Mouse (Mus musculus) heart, postnatal 0 days (tissue): ENCODE results near the gene Anxa8. TPM values are rescaled to one million over a fixed set of nuclear protein-coding genes. Genes with fewer than 3 reads are reported as not detected.

Experiments
- ATAC-seq: fragments of 200-750 bp; cut with Nextera tagmentation; 2 replicates; pipeline ENCODE4 v1.8.0; 2017; ENCODE audit warnings: low read depth, moderate number of reproducible peaks, moderate library complexity; ENCODE audit not compliant: insufficient read depth
- DNase-seq: peaks from one replicate; pipeline ENCODE4 v3.0.0-alpha.2; 2016; ENCODE audit warnings: low spot score
- H3K27ac ChIP-seq: fragments of 300-500 bp; sonication (generic); 2 replicates; pipeline ENCODE4 v1.5.1; 2014; ENCODE audit warnings: low read depth, mild to moderate bottlenecking
- H3K27me3 ChIP-seq: fragments of 300-500 bp; sonication (generic); 2 replicates; pipeline ENCODE4 v1.6.1; 2014; ENCODE audit warnings: low read length, mixed read lengths; ENCODE audit not compliant: control insufficient read depth, insufficient read depth
- H3K36me3 ChIP-seq: fragments of 300-500 bp; sonication (generic); replicated peaks from 2 replicates; pipeline ENCODE4 v1.6.1; 2014; ENCODE audit warnings: low read length, mixed read lengths; ENCODE audit not compliant: control insufficient read depth, insufficient read depth
- H3K4me1 ChIP-seq: fragments of 300-500 bp; sonication (generic); 2 replicates; pipeline ENCODE4 v1.6.1; 2014; ENCODE audit warnings: antibody characterized with exemption; ENCODE audit not compliant: control insufficient read depth, insufficient read depth
- H3K4me2 ChIP-seq: fragments of 300-500 bp; sonication (generic); 2 replicates; pipeline ENCODE4 v1.6.1; 2014; ENCODE audit warnings: low read depth, mild to moderate bottlenecking, low read length, moderate library complexity
- H3K4me3 ChIP-seq: fragments of 300-500 bp; sonication (generic); 2 replicates; pipeline ENCODE4 v1.5.1; 2014; ENCODE audit warnings: low read depth, low read length
- H3K9ac ChIP-seq: fragments of 300-500 bp; sonication (generic); replicated peaks from 2 replicates; pipeline ENCODE4 v1.6.1; 2014; ENCODE audit warnings: low read depth, low read length, mixed read lengths
- H3K9me3 ChIP-seq: fragments of 300-500 bp; sonication (generic); replicated peaks from 2 replicates; pipeline ENCODE4 v1.6.1; 2016; ENCODE audit warnings: low read length; ENCODE audit not compliant: control insufficient read depth
- CTCF ChIP-seq: IDR thresholded peaks from 2 replicates; pipeline ENCODE4 v1.5.1; 2016; ENCODE audit warnings: antibody characterized with exemption, control low read depth, low read depth
- EP300 ChIP-seq: IDR thresholded peaks from 2 replicates; pipeline ENCODE4 v1.6.1; 2016; ENCODE audit warnings: antibody characterized with exemption, low read depth
- WGBS: fragments of 180-500 bp; shearing (Covaris S2); extraction: QIAGEN DNeasy Blood & Tissue Kit; methylation state at CpG from one replicate; pipeline ENCODE4 v1.1.7; 2014; 5-methylcytosine and 5-hydroxymethylcytosine counted together
- polyA plus RNA-seq: library from polyadenylated mRNA; unstranded; fragments of >200 nt; fragmentation: Nextera tagmentation; extraction: Ambion mirVana; gene quantifications from 2 replicates; pipeline ENCODE4 v1.2.1, GENCODE M21; 2015
- total RNA-seq: library from RNA; depleted of rRNA; stranded (reverse); fragments of >200 nt; gene quantifications from 2 replicates; pipeline ENCODE4 v1.2.3, GENCODE M21; 2014; ENCODE audit warnings: low replicate concordance; rRNA removed

Anxa8 gene
- total RNA-seq (4.8 and 5.5 TPM in 2 replicates), polyA plus RNA-seq (1.7 and 2.3 TPM in 2 replicates)

- H3K36me3 ChIP-seq = no peaks in the 10 kb centered on the region
- no peak within 1 kb of the TSS for H3K4me2 ChIP-seq
- DNase-seq = no peak
- no peaks in the 10 kb centered on the region for H3K9me3 ChIP-seq
- H3K27me3 ChIP-seq = 0 out of 2 replicates have a peak, but pooled peaks cover 4% of the 10 kb centered on the region
- H3K4me1 ChIP-seq = no peaks in the 10 kb centered on the region
- H3K4me3 ChIP-seq = no peak within 1 kb of the TSS
- H3K27ac ChIP-seq = no peak within 1 kb of the TSS
- ATAC-seq = no peak
- WGBS = 56% methylated on average over 4 of the region's 4 CpGs
- no peak within 1 kb of the TSS for H3K9ac ChIP-seq
- no peak for TF ChIP-seq EP300
- no peak for TF ChIP-seq CTCF
These were observed at the start of gene Anxa8 for GRCm38 (mm10) chr14:34085731-34086130. TSS of gene Anxa8 (plus strand) at chr14:34085981.

GRCm38 (mm10) chr14:34041241-34041640, 44.5 kb upstream of the Anxa8 start:
- Histone ChIP-seq H3K36me3 (no peaks in the 10 kb centered on the region), H3K4me2 (no peak overlapping the region), H3K9me3 (no peaks in the 10 kb centered on the region), H3K27ac (no peak overlapping the region), H3K4me1 (no peaks in the 10 kb centered on the region), H3K4me3 (no peak overlapping the region), H3K27me3 (no peaks in the 10 kb centered on the region), H3K9ac (no peak overlapping the region)
- no peak for DNase-seq
- 78% methylated on average over 4 of the region's 4 CpGs for WGBS
- no peak for TF ChIP-seq CTCF
- TF ChIP-seq EP300 = no peak
- ATAC-seq = no peak

- ATAC-seq (no peak), DNase-seq (no peak)
- Histone ChIP-seq H3K9ac (no peak overlapping the region), H3K4me2 (no peak overlapping the region), H3K4me1 (no peaks in the 10 kb centered on the region), H3K4me3 (no peak overlapping the region), H3K9me3 (no peaks in the 10 kb centered on the region), H3K27ac (no peak overlapping the region), H3K36me3 (no peaks in the 10 kb centered on the region), H3K27me3 (no peaks in the 10 kb centered on the region)
- TF ChIP-seq EP300 = no peak
- no peak for TF ChIP-seq CTCF
- WGBS = 37% methylated on average over 3 of the region's 3 CpGs
These were observed 42.4 kb upstream of the Anxa8 start for GRCm38 (mm10) chr14:34043341-34043740.

- ATAC-seq (no peak), DNase-seq (no peak)
- Histone ChIP-seq H3K27ac (no peak overlapping the region), H3K27me3 (no peaks in the 10 kb centered on the region), H3K4me1 (no peaks in the 10 kb centered on the region), H3K9ac (no peak overlapping the region), H3K4me2 (no peak overlapping the region), H3K36me3 (no peaks in the 10 kb centered on the region), H3K4me3 (no peak overlapping the region), H3K9me3 (no peaks in the 10 kb centered on the region)
- TF ChIP-seq EP300 = no peak
- no peak for TF ChIP-seq CTCF
- 60% methylated on average over 5 of the region's 5 CpGs for WGBS
These were observed 35.5 kb upstream of the Anxa8 start for GRCm38 (mm10) chr14:34050101-34050779.

DNA sequence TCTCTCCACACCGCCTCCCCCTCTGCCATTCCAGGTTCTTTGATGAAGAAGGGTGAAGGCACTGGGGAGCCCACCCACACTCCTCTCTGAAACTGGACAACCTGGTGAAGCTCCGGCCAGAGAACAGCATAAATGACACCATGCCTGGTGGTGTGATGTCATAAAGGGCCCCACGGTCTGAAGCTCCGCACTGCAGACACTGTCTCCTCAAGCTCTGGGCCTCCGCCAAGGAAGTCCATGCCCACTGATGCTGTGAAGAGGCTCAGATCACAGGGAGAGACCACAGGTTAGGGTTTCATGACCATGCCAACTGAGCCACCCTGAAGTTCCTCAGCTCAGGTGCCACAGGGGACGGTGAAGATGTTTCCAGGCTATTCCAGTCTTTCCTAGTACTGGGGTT, 33.3 kb upstream of the Anxa8 start, which contains the start of gene Antxrl:
Antxrl (plus strand) TSS at position 192 of the 400 bp plus-strand sequence.
- DNase-seq (no peak), ATAC-seq (no peak)
- 87% methylated on average over 6 of the region's 6 CpGs for WGBS
- Histone ChIP-seq H3K4me1 (no peaks in the 10 kb centered on the region), H3K4me2 (no peak within 1 kb of the TSS), H3K9me3 (no peaks in the 10 kb centered on the region), H3K27ac (no peak within 1 kb of the TSS), H3K36me3 (no peaks in the 10 kb centered on the region), H3K4me3 (no peak within 1 kb of the TSS), H3K27me3 (no peaks in the 10 kb centered on the region), H3K9ac (no peak within 1 kb of the TSS)
- TF ChIP-seq EP300 (no peak), CTCF (no peak)
